Mouse (Mus musculus): ENCODE data around the gene C130074G19Rik. TPM values are rescaled to one million over a fixed set of nuclear protein-coding genes. Genes with fewer than 3 reads are reported as not detected.

The C130074G19Rik gene
- polyA plus RNA-seq, 2 experiments: 1.8 to 9.7 TPM

DNA sequence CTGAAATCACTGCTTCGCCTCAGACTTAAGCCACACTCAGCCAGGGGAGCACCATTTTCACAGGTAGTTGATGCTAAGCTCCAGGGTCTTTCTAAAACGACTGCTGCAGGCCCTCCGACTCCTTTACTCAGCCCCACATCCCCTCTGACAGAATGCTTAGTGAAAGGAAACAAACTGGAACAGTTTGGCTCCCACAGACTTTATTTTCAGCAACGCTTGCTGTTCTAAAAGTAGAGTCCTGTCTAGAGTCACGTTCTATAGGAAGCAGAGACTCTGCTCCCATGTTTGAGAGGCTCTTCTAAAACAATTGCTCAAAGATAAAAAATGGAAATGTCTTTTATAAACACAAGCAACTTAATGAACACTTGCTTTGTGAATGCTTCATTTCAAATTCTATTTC, 37.0 kb upstream of the C130074G19Rik start:
- Histone ChIP-seq H3K4me1 (ENCODE audit: control insufficient read depth, insufficient read depth, low read length) (no peaks in the 10 kb centered on the region), H3K27me3 (ENCODE audit: control insufficient read depth, insufficient read depth, low read length) (no peaks in the 10 kb centered on the region), H3K4me3 (replicated peaks; ENCODE audit: low read length) (no peak overlapping the region), H3K27ac (replicated peaks; ENCODE audit: low read depth, low read length) (no peak overlapping the region), H3K9me3 (ENCODE audit: control insufficient read depth, low read length) (no peaks in the 10 kb centered on the region), H3K9ac (ENCODE audit: low read depth, low read length, severe bottlenecking) (no peak overlapping the region), H3K36me3 (ENCODE audit: control insufficient read depth, insufficient read depth, low read length) (peaks cover 32% of the 10 kb centered on the region), H3K4me2 (replicated peaks; ENCODE audit: low read depth, low read length, severe bottlenecking) (no peak overlapping the region)
- no peak for ATAC-seq (ENCODE audit: low FRiP score, low read depth)
- TF ChIP-seq POLR2A (IDR thresholded peaks at IDR 0.05; ENCODE audit: borderline replicate concordance, extremely low read depth, insufficient read depth, insufficient read length): no peak
- no peak for DNase-seq (ENCODE audit: low spot score)
- WGBS: 70% methylated on average over 5 of the region's 5 CpGs

DNA sequence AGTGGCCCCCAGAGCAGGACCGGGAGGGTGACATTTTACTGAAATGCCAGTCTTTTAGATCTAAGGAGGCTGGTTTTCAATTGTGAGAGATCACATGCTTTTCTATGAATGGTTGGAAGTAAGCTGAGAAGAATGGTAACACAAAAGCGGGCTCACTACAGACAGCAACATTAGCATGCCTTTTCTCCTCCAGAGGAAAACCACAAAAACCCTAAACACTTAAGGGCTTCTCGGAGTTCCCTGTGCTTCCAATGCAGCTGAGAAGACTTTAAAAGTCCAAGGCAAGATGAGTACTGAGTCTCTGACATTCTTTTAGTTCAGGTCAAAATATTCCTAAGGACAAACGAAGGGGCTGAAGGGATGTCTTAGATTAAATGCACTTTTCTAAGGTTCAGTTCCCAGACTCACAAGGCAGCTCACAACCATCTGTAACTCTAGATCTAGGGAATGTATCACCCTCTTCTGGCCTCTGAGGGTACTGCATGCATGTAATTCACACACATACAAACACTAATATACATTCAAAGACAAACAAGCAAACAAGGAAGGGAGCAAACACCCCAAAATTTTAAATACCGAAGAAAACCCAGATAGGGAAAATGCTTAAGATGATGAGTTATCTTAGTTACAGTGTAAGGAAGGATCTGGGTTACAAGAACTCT, 35.3 kb upstream of the C130074G19Rik start:
- DNase-seq (ENCODE audit: low spot score) (no peak), ATAC-seq (ENCODE audit: low FRiP score, low read depth) (no peak)
- Histone ChIP-seq H3K4me1 (ENCODE audit: control insufficient read depth, insufficient read depth, low read length) (no peaks in the 10 kb centered on the region), H3K9me3 (ENCODE audit: control insufficient read depth, low read length) (no peaks in the 10 kb centered on the region), H3K4me3 (replicated peaks; ENCODE audit: low read length) (no peak overlapping the region), H3K4me2 (replicated peaks; ENCODE audit: low read depth, low read length, severe bottlenecking) (no peak overlapping the region), H3K36me3 (ENCODE audit: control insufficient read depth, insufficient read depth, low read length) (peaks cover 34% of the 10 kb centered on the region), H3K27ac (replicated peaks; ENCODE audit: low read depth, low read length) (no peak overlapping the region), H3K27me3 (ENCODE audit: control insufficient read depth, insufficient read depth, low read length) (no peaks in the 10 kb centered on the region), H3K9ac (ENCODE audit: low read depth, low read length, severe bottlenecking) (no peak overlapping the region)
- WGBS: 88% methylated on average over 5 of the region's 5 CpGs
- no peak for TF ChIP-seq POLR2A (IDR thresholded peaks at IDR 0.05; ENCODE audit: borderline replicate concordance, extremely low read depth, insufficient read depth, insufficient read length)

DNA sequence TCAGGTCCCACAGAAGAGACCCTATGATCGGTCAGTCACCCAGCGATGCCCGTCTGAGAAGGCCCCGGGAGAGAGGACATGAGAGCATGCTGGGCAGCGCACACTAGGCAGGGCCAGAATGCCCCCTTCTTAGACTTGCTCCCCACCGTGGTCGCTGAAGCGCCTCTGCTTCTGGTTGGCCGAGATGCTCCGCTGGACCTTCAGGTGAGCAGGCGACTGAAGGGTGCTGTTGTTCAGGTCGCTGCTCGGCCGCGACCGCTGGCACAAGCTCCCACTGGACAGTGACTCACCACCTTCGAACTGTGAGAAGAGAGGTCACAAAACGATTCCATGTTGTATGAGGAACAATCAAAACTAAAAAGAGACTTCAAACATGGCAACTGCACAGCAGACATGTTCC, 29.3 kb upstream of the C130074G19Rik start:
- 93% methylated on average over 18 of the region's 18 CpGs for WGBS
- peaks cover 45% of the 10 kb centered on the region for H3K36me3 ChIP-seq (ENCODE audit: control insufficient read depth, insufficient read depth, low read length)

DNA sequence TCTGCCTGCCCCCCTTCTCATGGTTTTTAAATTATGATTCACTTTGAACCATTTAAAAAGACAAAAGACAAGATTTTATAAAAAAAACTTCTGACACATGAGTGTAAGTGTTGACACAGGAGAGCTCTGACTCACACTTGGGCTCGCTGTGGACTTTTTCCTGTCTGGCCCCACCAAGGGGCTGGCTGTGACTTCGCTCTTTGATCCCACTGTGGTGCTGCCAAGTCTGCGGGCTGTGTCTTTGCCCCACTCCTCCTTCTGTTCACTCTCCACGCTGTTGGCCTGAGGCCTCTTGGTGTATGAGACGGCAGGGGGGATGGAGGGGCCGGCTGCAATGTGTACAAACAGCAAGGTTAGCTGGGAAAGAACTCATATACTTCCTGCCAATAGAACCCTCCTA, 28.8 kb upstream of the C130074G19Rik start:
- Histone ChIP-seq H3K27ac (replicated peaks; ENCODE audit: low read depth, low read length) (no peak overlapping the region), H3K4me2 (replicated peaks; ENCODE audit: low read depth, low read length, severe bottlenecking) (no peak overlapping the region), H3K9me3 (ENCODE audit: control insufficient read depth, low read length) (no peaks in the 10 kb centered on the region), H3K36me3 (ENCODE audit: control insufficient read depth, insufficient read depth, low read length) (peaks cover 47% of the 10 kb centered on the region), H3K4me3 (replicated peaks; ENCODE audit: low read length) (no peak overlapping the region), H3K4me1 (ENCODE audit: control insufficient read depth, insufficient read depth, low read length) (no peaks in the 10 kb centered on the region), H3K9ac (ENCODE audit: low read depth, low read length, severe bottlenecking) (no peak overlapping the region), H3K27me3 (ENCODE audit: control insufficient read depth, insufficient read depth, low read length) (no peaks in the 10 kb centered on the region)
- WGBS: 82% methylated on average over 6 of the region's 6 CpGs
- ATAC-seq (ENCODE audit: low FRiP score, low read depth) (no peak), DNase-seq (ENCODE audit: low spot score) (no peak)
- TF ChIP-seq POLR2A (IDR thresholded peaks at IDR 0.05; ENCODE audit: borderline replicate concordance, extremely low read depth, insufficient read depth, insufficient read length): no peak

More for the DNA sequence above, 29.3 kb upstream of the C130074G19Rik start:
- DNase-seq (ENCODE audit: low spot score) (no peak), ATAC-seq (ENCODE audit: low FRiP score, low read depth) (no peak)
- Histone ChIP-seq H3K4me1 (ENCODE audit: control insufficient read depth, insufficient read depth, low read length) (no peaks in the 10 kb centered on the region), H3K27ac (replicated peaks; ENCODE audit: low read depth, low read length) (no peak overlapping the region), H3K4me3 (replicated peaks; ENCODE audit: low read length) (no peak overlapping the region), H3K4me2 (replicated peaks; ENCODE audit: low read depth, low read length, severe bottlenecking) (no peak overlapping the region), H3K9ac (ENCODE audit: low read depth, low read length, severe bottlenecking) (no peak overlapping the region), H3K27me3 (ENCODE audit: control insufficient read depth, insufficient read depth, low read length) (no peaks in the 10 kb centered on the region), H3K9me3 (ENCODE audit: control insufficient read depth, low read length) (no peaks in the 10 kb centered on the region)
- no peak for TF ChIP-seq POLR2A (IDR thresholded peaks at IDR 0.05; ENCODE audit: borderline replicate concordance, extremely low read depth, insufficient read depth, insufficient read length)

DNA sequence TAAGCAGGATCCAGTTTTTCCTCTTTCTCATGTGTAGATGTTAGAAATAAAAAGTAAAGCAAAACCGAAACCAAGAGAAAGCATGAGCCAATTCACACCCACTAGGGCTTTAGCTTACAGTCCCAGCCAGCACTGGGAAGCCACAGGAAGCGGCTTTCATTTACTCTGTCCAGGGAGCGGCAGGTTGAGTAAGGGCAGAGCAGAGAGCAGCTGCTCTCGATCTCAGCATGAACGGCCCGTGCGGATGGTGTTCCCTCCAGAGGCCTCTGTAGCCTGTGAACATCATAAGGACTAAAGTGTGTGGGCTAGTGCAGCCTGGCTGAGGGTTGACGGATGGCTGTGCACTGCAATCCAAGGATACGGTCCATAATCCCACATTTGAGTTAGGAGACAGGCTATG, 25.5 kb upstream of the C130074G19Rik start:
- no peak for TF ChIP-seq POLR2A (IDR thresholded peaks at IDR 0.05; ENCODE audit: borderline replicate concordance, extremely low read depth, insufficient read depth, insufficient read length)
- Histone ChIP-seq H3K4me1 (ENCODE audit: control insufficient read depth, insufficient read depth, low read length) (no peaks in the 10 kb centered on the region), H3K27me3 (ENCODE audit: control insufficient read depth, insufficient read depth, low read length) (no peaks in the 10 kb centered on the region), H3K9me3 (ENCODE audit: control insufficient read depth, low read length) (no peaks in the 10 kb centered on the region), H3K4me3 (replicated peaks; ENCODE audit: low read length) (no peak overlapping the region), H3K27ac (replicated peaks; ENCODE audit: low read depth, low read length) (no peak overlapping the region), H3K36me3 (ENCODE audit: control insufficient read depth, insufficient read depth, low read length) (peaks cover 59% of the 10 kb centered on the region), H3K4me2 (replicated peaks; ENCODE audit: low read depth, low read length, severe bottlenecking) (no peak overlapping the region), H3K9ac (ENCODE audit: low read depth, low read length, severe bottlenecking) (no peak overlapping the region)
- DNase-seq (ENCODE audit: low spot score) (no peak), ATAC-seq (ENCODE audit: low FRiP score, low read depth) (no peak)
- WGBS: 80% methylated on average over 9 of the region's 9 CpGs
